Mouse (Mus musculus): ENCODE data around the gene Itga4. TPM values are rescaled to one million over a fixed set of nuclear protein-coding genes. Genes with fewer than 3 reads are reported as not detected.

Itga4 gene
- polyA plus RNA-seq, 1 experiment from 2014 or later, result 2.7 TPM

DNA sequence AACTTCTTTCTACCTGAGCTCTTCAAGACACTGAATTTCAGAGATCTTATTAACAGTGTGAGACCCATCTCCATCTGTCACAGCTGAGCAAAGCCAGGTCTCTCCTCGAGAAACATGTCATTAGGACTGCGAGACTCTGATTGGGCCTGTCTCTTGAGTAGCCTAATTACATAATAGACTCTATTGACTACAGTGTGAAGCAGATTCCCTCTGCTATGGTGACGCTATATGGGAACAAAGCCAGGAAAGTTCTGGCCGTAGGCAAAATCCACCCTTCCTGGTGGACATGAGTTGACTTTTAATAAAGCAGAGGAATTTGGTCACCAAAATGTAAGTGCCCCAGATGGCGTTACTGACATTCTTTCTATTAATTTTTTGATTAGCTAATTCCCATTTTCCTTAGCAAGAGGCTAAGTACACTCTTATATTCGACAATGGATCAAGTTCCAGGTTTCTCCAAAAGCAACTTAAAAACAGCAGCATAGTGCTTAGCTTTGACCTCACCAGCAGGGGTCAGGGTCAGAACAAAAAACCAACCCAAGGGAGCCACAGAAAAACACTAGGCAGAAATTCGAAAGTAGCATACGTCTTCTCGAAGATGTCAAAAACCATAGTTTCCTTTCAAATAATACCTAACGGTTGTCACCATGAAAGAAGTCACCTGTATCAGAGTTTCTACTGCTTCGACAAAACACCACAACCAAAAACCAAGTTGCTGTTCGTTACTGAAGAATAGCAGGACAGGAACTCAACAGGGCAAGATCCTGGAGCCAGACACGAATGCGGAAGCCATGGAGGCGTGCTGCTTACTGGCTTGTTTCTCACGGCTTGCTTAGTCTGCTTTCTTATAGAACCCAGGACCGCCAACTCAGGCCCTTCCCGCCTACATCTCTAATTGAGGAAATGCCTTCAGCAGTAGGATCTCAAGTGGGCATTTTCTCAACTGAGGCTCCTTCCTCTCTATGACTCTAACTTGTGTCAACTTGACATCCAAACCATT is 112.5 kb downstream of the Itga4 start:
- no peak overlapping the region for H3K4me2 ChIP-seq
- 62% methylated on average over 18 of the region's 18 CpGs for WGBS
- H3K27me3 ChIP-seq, result no peaks in the 10 kb centered on the region
- no peak overlapping the region for H3K27ac ChIP-seq (replicated peaks)
- no peak overlapping the region for H3K9ac ChIP-seq
- H3K9me3 ChIP-seq, result no peaks in the 10 kb centered on the region
- H3K4me1 ChIP-seq (replicated peaks), result peaks cover 6% of the 10 kb centered on the region; the same call in 1 of the 2 replicates
- peak; percentile 75; the same call in 1 of the 2 replicates for ATAC-seq (ENCODE audit: low FRiP score, low read depth)
- no peaks in the 10 kb centered on the region for H3K36me3 ChIP-seq
- H3K4me3 ChIP-seq, result no peak overlapping the region

- Histone ChIP-seq H3K4me2 (no peak overlapping the region), H3K27me3 (no peaks in the 10 kb centered on the region), H3K27ac (replicated peaks) (no peak overlapping the region), H3K9ac (no peak overlapping the region), H3K4me1 (replicated peaks) (peaks cover 6% of the 10 kb centered on the region; the same call in 1 of the 2 replicates), H3K4me3 (no peak overlapping the region), H3K36me3 (no peaks in the 10 kb centered on the region), H3K9me3 (no peaks in the 10 kb centered on the region)
- WGBS, result 85% methylated on average over 12 of the region's 12 CpGs
- no peak for ATAC-seq (ENCODE audit: low FRiP score, low read depth)
Measured at GRCm38 (mm10) chr2:79368661-79369060, 113.4 kb downstream of the Itga4 start.

- Histone ChIP-seq H3K9ac (no peak overlapping the region), H3K27me3 (no peaks in the 10 kb centered on the region), H3K27ac (replicated peaks) (no peak overlapping the region), H3K4me3 (no peak overlapping the region), H3K36me3 (no peaks in the 10 kb centered on the region), H3K4me1 (replicated peaks) (peaks cover 6% of the 10 kb centered on the region; the same call in 1 of the 2 replicates), H3K9me3 (no peaks in the 10 kb centered on the region), H3K4me2 (no peak overlapping the region)
- WGBS, result 58% methylated on average over 7 of the region's 7 CpGs
- ATAC-seq (ENCODE audit: low FRiP score, low read depth), result no peak
Measured at GRCm38 (mm10) chr2:79369061-79369524, 113.9 kb downstream of the Itga4 start.

DNA sequence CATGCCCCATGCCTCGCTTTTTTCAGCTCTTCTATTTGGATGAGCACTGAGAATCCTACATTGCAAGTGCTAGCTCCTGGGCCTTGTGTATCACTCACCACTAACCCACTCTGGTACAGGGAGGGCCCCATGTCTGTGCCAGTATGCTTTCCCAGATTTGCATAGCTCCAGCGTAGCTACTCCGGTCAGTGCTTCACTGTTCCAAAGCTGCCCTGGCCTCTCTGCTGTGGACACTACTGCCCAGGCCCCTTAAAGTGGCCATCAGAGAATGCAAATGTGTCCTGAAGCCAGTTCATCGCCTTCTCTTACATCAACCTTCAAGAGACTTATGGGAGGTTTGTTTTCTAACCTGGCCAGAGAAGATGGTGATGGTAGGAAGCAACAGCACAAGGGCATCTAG is 114.7 kb downstream of the Itga4 start:
- Histone ChIP-seq H3K9me3 (no peaks in the 10 kb centered on the region), H3K4me3 (no peak overlapping the region), H3K4me2 (no peak overlapping the region), H3K27ac (replicated peaks) (no peak overlapping the region), H3K27me3 (no peaks in the 10 kb centered on the region), H3K36me3 (no peaks in the 10 kb centered on the region), H3K4me1 (replicated peaks) (peaks cover 6% of the 10 kb centered on the region; the same call in 1 of the 2 replicates), H3K9ac (no peak overlapping the region)
- no peak for ATAC-seq (ENCODE audit: low FRiP score, low read depth)
- 82% methylated on average over 4 of the region's 4 CpGs for WGBS

GRCm38 (mm10) chr2:79370711-79371312 is 115.6 kb downstream of the Itga4 start:
- Histone ChIP-seq H3K27ac (replicated peaks) (no peak overlapping the region), H3K9me3 (no peaks in the 10 kb centered on the region), H3K9ac (no peak overlapping the region), H3K27me3 (no peaks in the 10 kb centered on the region), H3K4me3 (no peak overlapping the region), H3K4me1 (replicated peaks) (peaks cover 6% of the 10 kb centered on the region; the same call in 1 of the 2 replicates), H3K4me2 (no peak overlapping the region), H3K36me3 (no peaks in the 10 kb centered on the region)
- 84% methylated on average over 9 of the region's 9 CpGs for WGBS
- ATAC-seq (ENCODE audit: low FRiP score, low read depth), result no peak

GRCm38 (mm10) chr2:79371326-79372153 is 116.3 kb downstream of the Itga4 start:
- Histone ChIP-seq H3K27ac (replicated peaks) (no peak overlapping the region), H3K4me1 (replicated peaks) (peaks cover 6% of the 10 kb centered on the region; the same call in 1 of the 2 replicates), H3K9me3 (no peaks in the 10 kb centered on the region), H3K4me3 (no peak overlapping the region), H3K36me3 (no peaks in the 10 kb centered on the region), H3K9ac (no peak overlapping the region), H3K4me2 (no peak overlapping the region), H3K27me3 (no peaks in the 10 kb centered on the region)
- WGBS, result 92% methylated on average over 7 of the region's 7 CpGs
- no peak for ATAC-seq (ENCODE audit: low FRiP score, low read depth)

DNA sequence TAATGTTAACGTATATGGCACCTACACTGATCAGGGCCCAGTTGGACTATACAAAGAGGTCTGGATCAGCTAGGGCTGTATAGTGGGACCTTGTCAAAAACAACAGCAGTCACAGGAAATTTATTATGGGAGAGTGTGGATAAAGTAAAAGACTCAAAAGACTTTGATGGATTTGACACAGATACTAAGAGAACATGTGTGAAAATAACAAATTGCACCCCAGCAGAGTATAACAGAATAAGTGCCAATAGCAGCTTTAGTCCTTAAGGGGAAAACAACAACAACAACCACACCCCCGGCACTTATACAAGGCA is 116.9 kb downstream of the Itga4 start:
- WGBS, result 79% methylated on average over 2 of the region's 2 CpGs
- Histone ChIP-seq H3K9me3 (no peaks in the 10 kb centered on the region), H3K27me3 (no peaks in the 10 kb centered on the region), H3K4me3 (no peak overlapping the region), H3K27ac (replicated peaks) (no peak overlapping the region), H3K9ac (no peak overlapping the region), H3K4me2 (no peak overlapping the region), H3K4me1 (replicated peaks) (peaks cover 6% of the 10 kb centered on the region; the same call in 1 of the 2 replicates), H3K36me3 (no peaks in the 10 kb centered on the region)
- no peak for ATAC-seq (ENCODE audit: low FRiP score, low read depth)

GRCm38 (mm10) chr2:79372486-79373200 is 117.4 kb downstream of the Itga4 start:
- Histone ChIP-seq H3K27ac (replicated peaks) (no peak overlapping the region), H3K9ac (no peak overlapping the region), H3K4me3 (no peak overlapping the region), H3K4me2 (no peak overlapping the region), H3K4me1 (replicated peaks) (peaks cover 1% of the 10 kb centered on the region; the same call in 1 of the 2 replicates), H3K36me3 (no peaks in the 10 kb centered on the region), H3K27me3 (no peaks in the 10 kb centered on the region), H3K9me3 (no peaks in the 10 kb centered on the region)
- 55% methylated on average over 6 of the region's 6 CpGs for WGBS
- ATAC-seq (ENCODE audit: low FRiP score, low read depth), result no peak

- Histone ChIP-seq H3K27ac (replicated peaks) (no peak overlapping the region), H3K4me1 (replicated peaks) (peaks cover 14% of the 10 kb centered on the region), H3K4me3 (no peak overlapping the region), H3K9me3 (no peaks in the 10 kb centered on the region), H3K9ac (no peak overlapping the region), H3K27me3 (no peaks in the 10 kb centered on the region), H3K4me2 (no peak overlapping the region), H3K36me3 (no peaks in the 10 kb centered on the region)
- no peak for ATAC-seq (ENCODE audit: low FRiP score, low read depth)
- 47% methylated on average over 8 of the region's 8 CpGs for WGBS
Measured at GRCm38 (mm10) chr2:79378346-79379086, 123.3 kb downstream of the Itga4 start.

- no peak for ATAC-seq (ENCODE audit: low FRiP score, low read depth)
- H3K9ac ChIP-seq, result no peak overlapping the region
- peaks cover 14% of the 10 kb centered on the region for H3K4me1 ChIP-seq (replicated peaks)
- 12% methylated on average over 12 of the region's 12 CpGs for WGBS
- H3K4me3 ChIP-seq, result no peak overlapping the region
- no peaks in the 10 kb centered on the region for H3K27me3 ChIP-seq
- peak overlapping the region; percentile 13; the same call in 1 of the 2 replicates for H3K4me2 ChIP-seq
- H3K36me3 ChIP-seq, result no peaks in the 10 kb centered on the region
- H3K27ac ChIP-seq (replicated peaks), result no peak overlapping the region
- no peaks in the 10 kb centered on the region for H3K9me3 ChIP-seq
Measured at GRCm38 (mm10) chr2:79379087-79380041, 124.1 kb downstream of the Itga4 start.

Data from hindbrain, embryonic 15.5 days (tissue).